Mouse (Mus musculus) olfactory bulb, adult 2 months (tissue): ENCODE results near the gene Tspo2. TPM values are rescaled to one million over a fixed set of nuclear protein-coding genes. Genes with fewer than 3 reads are reported as not detected.
A peak's percentile ranks its signal among the peaks of the same experiment; 100 is the strongest.

ENCODE experiments used
- H3K27ac ChIP-seq: fragments of 200-500 bp; 2 replicates; pipeline ENCODE4 v1.5.1; 2012; ENCODE audit warnings: low read depth, low read length; ENCODE audit not compliant: insufficient read depth
- H3K4me1 ChIP-seq: fragments of 200-500 bp; 2 replicates; pipeline ENCODE4 v1.6.1; 2012; ENCODE audit warnings: low read length; ENCODE audit not compliant: control insufficient read depth, insufficient read depth
- H3K4me3 ChIP-seq: fragments of 200-500 bp; 2 replicates; pipeline ENCODE4 v1.5.1; 2012; ENCODE audit warnings: mild to moderate bottlenecking, low read depth, low read length, moderate library complexity; ENCODE audit not compliant: insufficient read depth
- CTCF ChIP-seq: fragments of 200-500 bp; IDR thresholded peaks from 2 replicates; pipeline ENCODE4 v1.5.1; 2012; ENCODE audit warnings: low read depth, mild to moderate bottlenecking, low read length, moderate library complexity; ENCODE audit not compliant: insufficient read depth
- POLR2A ChIP-seq: fragments of 200-500 bp; IDR thresholded peaks from 2 replicates; pipeline ENCODE4 v1.6.1; 2012; ENCODE audit warnings: mild to moderate bottlenecking, low read depth, low read length, moderate library complexity; ENCODE audit not compliant: insufficient read depth
- WGBS: fragments of 180-500 bp; shearing (Covaris S2); methylation state at CpG from one replicate; pipeline ENCODE4 v1.1.7; 2018; 5-methylcytosine and 5-hydroxymethylcytosine counted together
- polyA plus RNA-seq: library from polyadenylated mRNA; stranded (reverse); fragments of >200 nt; gene quantifications from 2 replicates; pipeline ENCODE4 v1.2.4, GENCODE M21; 2012; ENCODE audit warnings: low replicate concordance; ENCODE audit not compliant: missing spikeins, insufficient read depth, insufficient read length

Tspo2 gene
- polyA plus RNA-seq, 1 experiment, result not detected

DNA sequence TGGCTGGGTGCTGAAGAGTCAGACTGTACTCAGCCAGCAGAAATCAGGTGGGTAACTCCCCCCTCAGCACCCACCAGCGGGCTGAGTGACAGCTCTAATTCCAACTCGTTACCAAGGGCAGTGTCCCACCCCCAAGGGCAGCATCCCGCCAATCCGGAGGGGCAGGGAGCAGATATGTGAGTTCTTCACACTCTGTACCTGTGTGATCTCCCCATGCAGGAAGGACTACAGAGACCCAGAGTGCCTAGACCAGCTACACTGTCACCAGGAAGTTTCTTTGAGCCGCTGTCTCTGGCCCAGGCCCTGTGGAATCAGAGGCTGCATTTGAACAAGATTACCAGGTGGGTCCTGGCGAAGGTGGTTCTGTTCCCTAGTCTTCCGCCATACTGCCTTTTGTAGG, 2.9 kb upstream of the Tspo2 start:
- no peak overlapping the region for H3K27ac ChIP-seq
- TF ChIP-seq CTCF, result no peak
- no peak for TF ChIP-seq POLR2A
- no peak overlapping the region for H3K4me3 ChIP-seq
- H3K4me1 ChIP-seq, result peaks cover 7% of the 10 kb centered on the region
- WGBS, result 71% methylated on average over 7 of the region's 7 CpGs

DNA sequence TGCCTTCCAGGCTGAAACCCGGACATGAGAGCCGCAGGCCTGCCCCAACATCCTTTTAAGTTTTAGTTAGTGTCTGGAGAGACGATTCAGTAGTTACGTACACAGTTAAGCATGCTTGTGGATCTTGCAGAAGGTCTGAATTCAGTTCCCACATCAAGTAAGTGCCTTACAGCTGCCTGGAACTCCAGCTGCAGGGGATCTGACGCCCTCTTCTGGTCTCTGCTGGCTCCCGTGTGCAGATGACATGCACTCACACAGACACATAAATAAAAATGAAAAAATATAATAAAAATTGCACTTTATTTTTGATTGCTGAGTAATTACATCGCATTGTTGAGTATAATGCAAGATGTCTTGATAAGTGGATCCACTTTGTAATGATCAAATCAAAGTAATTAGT, 2.2 kb upstream of the Tspo2 start:
- Histone ChIP-seq H3K4me1 (peaks cover 7% of the 10 kb centered on the region), H3K27ac (no peak overlapping the region), H3K4me3 (no peak overlapping the region)
- WGBS, result 90% methylated on average over 7 of the region's 7 CpGs
- no peak for TF ChIP-seq CTCF
- no peak for TF ChIP-seq POLR2A

- H3K4me3 ChIP-seq, result no peak overlapping the region
- peaks cover 7% of the 10 kb centered on the region for H3K4me1 ChIP-seq
- TF ChIP-seq CTCF (no peak), POLR2A (no peak)
- no peak overlapping the region for H3K27ac ChIP-seq
- 73% methylated on average over 9 of the region's 9 CpGs for WGBS
These were observed 577 bp upstream of the Tspo2 start for GRCm38 (mm10) chr17:48451753-48452444.

DNA sequence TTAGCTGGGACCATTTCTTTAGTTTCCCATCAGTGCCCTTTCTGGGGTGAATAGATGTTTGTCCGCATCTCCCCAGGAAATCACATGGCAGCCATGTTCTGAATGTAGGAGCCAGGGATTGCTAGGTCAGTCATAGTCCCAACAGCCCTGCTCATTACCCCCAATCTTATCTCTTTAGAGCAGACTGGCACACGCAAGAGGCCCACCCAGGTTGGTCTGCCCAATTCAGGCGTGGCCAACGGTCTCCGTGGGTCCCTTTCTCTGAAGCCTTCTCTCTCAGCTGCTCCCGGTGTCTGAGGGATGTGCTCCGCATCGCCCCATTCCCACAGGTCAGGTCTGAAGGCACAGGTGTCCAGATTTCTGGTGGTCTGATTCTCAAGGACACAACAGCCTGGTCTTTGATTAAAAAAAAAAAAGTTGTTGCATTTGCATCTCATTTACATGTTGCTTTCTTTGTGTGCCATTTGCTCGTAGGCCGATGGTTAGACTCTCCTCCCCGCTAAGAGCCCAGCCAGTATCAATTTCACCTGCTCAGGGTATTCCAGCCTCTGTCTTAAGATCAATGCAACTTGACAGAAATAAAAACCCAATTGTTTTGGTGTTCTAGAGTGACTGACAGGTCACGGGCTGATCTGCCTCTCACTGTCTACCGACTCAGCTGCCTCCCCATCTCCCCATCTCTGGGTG, 513 bp downstream of the Tspo2 start:
- H3K4me3 ChIP-seq, result no peak overlapping the region
- H3K4me1 ChIP-seq, result peaks cover 7% of the 10 kb centered on the region
- no peak for TF ChIP-seq CTCF
- no peak for TF ChIP-seq POLR2A
- no peak overlapping the region for H3K27ac ChIP-seq
- WGBS, result 88% methylated on average over 13 of the region's 13 CpGs

DNA sequence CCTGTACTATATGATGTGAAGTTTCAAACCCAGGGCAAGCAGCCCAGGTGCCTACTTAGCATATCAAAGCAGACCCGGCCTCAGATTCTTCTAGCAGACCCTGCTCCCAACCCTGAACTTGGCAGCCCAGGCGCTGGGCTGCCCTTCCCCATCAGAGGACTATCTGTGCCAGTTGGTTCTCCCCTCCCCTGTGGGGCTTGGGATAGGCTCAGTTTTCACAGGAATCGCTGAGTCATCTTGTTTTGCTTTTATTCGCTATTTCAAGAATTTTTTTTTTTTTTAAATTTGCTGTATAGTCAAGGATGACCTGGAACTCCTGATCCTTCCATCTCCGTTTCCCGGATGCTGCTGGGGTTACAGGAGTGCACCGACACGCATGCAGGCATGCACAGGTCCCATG, 3.6 kb downstream of the Tspo2 start:
- TF ChIP-seq CTCF (no peak), POLR2A (no peak)
- Histone ChIP-seq H3K27ac (no peak overlapping the region), H3K4me3 (no peak overlapping the region), H3K4me1 (peaks cover 7% of the 10 kb centered on the region)
- 66% methylated on average over 8 of the region's 8 CpGs for WGBS

- 63% methylated on average over 16 of the region's 16 CpGs for WGBS
- TF ChIP-seq CTCF, result no peak
- no peak for TF ChIP-seq POLR2A
These were observed 7.7 kb downstream of the Tspo2 start for GRCm38 (mm10) chr17:48443542-48444145.

DNA sequence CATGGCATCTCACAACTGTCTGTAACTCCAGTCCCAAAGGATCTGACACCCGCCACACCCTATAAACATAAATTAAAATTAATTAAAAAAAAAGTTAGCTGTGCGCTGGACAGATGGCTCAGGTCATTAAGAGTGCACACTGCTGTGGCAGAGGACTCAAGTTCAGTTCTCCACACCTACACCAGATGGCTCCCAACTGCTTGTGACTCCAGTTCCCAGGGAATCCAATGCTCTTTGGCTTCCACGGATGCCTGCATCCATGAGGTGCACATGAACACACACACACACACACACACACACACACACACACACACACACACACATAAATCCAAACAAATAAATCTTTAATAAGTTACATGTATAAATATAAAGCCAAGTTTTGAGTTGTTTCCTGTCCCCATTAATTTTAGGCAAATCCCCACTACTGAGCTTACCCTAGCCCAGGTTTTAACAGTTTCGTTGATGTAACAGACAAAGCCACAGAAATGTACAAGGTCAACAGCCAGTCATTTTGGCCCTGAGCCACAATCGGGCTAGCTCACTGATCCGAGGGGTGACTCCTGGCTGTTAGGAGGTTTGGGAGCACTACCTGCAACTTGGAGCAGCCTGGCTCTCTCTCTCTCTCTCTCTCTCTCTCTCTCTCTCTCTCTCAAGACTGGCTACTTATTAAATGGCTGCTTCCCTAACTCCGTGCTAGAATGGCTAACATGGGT, 8.4 kb downstream of the Tspo2 start:
- no peak overlapping the region for H3K27ac ChIP-seq
- no peak overlapping the region for H3K4me3 ChIP-seq
- TF ChIP-seq POLR2A (no peak), CTCF (no peak)
- 81% methylated on average over 7 of the region's 7 CpGs for WGBS
- H3K4me1 ChIP-seq, result peaks cover 1% of the 10 kb centered on the region; the same call in 1 of the 2 replicates

More at GRCm38 (mm10) chr17:48443542-48444145, 7.7 kb downstream of the Tspo2 start:
- H3K27ac ChIP-seq, result no peak overlapping the region
- no peaks in the 10 kb centered on the region for H3K4me1 ChIP-seq
- H3K4me3 ChIP-seq, result no peak overlapping the region

DNA sequence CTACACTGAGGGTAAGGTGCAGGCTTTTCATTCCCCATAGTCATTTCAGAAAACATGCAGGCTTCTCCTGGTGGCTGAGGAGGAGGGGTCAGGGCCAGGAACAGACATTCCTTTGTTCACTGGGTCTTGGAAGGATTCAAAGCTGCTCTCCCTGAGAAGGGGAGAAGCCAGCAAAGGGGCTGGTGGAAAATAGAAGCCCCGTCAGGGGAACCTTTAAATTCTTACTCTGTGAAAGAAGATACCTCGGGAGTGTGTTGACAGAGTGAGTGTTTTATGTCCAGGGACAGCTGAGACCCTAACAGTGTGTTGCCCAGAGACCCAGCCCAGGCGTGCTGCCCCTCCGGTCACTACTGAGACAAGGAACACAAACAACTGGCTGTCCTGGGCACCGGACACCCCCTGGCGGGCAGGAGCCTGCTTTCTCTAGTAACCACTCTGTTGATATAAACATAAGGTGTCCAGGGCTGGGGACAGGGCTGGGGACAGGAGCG, 13.9 kb downstream of the Tspo2 start:
- no peak overlapping the region for H3K4me3 ChIP-seq
- H3K4me1 ChIP-seq, result peaks cover 5% of the 10 kb centered on the region; the same call in 1 of the 2 replicates
- no peak for TF ChIP-seq POLR2A
- no peak for TF ChIP-seq CTCF
- WGBS, result 49% methylated on average over 7 of the region's 7 CpGs
- peak overlapping the region; percentile 41 for H3K27ac ChIP-seq
